Mouse (Mus musculus) embryo, embryonic 11.5 days (tissue): ENCODE results near the gene Cisd3.
A peak's percentile ranks its signal among the peaks of the same experiment; 100 is the strongest.
"Not testable (repeated sequence)": the region's sequence is repeated elsewhere in the genome, so short reads cannot be mapped to it uniquely, and the experiment has no call there.

Experiments
- DNase-seq: peaks from one replicate; pipeline ENCODE4 v3.0.0-alpha.2; 2012; ENCODE audit warnings: low read depth, low spot score

Gene Cisd3

DNA sequence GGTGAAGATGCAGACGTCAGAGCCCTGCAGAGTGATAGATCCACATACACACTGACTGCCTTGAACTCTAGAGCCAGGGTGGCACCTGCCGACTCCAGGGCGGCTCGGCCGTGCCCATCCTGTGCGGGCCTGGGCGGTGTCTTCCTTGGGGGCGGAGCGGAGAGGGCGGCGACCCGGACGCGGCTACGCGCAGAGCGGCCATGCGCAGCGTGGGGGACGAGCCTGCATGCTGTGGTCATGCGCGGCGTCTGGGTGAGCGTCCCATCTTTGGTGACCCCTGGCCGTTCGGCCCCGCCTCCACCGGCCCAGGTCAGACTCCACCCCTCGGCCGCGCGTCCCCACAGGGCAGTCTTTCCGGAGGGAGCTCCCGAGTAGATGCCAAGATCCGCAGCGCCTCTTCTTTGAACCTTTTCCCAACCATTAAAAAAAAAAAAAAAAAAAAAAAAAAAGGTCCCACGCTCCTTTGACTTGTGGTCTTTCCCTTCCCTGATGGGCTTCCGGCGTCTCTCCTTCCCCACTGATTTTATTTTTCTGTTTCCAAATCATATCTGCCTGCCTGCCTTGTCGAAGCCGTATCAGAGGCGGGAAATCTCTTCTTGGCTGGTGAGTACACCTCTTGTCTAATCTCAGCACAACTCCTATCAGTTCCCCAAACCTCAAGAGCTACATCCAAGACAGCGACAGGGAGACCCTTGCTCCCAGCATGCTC is at the start of gene Cisd3:
Cisd3 (plus strand) TSS at position 214 of the 709 bp plus-strand sequence.
- DNase-seq, result peak; percentile 73

DNA sequence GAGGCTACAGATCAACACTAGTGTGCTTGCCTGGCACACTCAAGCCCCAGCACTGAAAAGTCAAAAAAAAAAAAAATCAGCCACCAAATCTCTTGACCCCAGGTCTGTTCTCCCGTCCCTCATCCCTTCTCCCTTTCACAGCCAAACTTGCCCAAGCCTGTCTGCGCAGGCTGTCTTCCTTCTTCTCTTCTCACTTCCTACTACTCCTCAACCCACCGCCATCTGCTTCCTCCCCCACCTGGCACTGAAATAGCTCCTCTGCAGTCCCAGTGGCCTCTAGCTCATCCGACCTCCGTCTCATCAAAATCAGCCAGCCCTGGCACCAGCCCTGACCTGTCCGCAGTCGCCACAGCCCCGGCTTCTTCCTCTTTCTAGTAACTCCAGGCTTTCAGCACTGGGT is 44.0 kb upstream of the Cisd3 start:
- DNase-seq, result no peak

DNA sequence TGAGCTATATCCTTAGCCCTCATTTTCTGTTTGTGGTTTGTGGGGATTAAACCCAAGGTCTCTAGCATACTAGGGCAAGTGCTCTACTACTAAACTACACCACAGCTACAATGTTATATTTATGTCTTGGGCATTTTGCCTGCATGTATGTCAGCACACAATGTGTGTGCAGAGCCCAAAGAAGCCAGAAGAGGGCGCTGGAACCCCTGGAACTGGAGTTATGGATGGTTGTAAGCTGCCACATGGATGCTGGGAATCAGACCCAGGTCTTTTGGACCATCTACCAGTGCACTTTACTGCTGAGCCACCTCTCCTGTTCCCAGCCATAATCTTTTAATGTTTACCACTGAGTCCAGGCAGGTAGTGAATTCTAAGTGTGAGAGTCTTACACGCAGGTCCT is 42.9 kb upstream of the Cisd3 start:
- no peak for DNase-seq

DNA sequence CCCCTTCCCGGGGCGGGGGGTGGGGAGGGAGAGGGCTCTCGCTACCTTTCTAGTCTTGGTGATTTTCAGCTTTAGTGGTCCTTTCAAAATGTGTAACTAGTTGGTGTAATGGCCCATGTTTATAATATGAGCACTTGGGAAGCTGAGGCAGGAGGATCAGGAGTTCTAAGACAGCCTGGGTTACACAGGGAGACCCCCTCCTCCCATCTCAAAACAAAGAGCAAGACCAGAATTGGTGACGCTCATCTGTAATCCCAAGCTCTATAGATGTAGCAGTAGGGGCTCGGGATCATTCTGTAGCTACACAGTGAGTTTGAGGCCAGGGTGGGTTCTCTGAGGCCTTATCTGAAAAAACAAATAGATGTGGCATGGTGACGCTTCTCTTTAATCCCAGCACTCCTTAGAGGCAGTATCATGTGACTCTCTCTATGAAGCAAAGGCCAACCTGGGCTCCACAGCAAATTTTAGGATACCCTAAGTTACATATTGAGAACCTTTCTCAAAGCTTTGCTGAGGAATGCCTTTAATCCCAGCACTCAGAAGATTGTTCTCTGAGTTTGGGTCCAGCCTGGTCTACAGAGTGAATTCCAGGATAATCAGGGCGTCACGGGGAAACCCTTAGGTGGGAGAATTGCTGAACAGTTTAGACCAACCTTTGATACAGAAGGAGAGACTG is 42.1 kb upstream of the Cisd3 start:
- DNase-seq, result no peak

DNA sequence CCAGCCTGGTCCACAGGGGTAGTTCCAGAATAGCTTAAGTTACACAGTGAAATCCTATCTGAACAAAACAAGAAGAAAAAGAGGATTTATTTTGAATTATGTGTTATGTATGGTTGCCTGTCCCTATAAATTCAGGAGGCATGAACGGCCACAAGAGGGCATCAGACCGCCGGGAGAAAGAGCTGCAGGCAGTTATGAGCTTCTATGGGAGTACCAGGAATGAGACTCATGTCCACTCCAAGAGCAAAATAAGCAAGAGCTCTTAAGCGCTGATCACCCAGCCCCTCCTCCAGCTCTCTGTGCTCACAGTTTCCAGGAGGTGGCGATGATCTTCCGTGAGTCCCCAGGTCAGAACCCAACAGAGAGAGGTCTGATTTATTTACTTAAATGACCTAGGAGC is 40.8 kb upstream of the Cisd3 start:
- DNase-seq, result no peak

DNA sequence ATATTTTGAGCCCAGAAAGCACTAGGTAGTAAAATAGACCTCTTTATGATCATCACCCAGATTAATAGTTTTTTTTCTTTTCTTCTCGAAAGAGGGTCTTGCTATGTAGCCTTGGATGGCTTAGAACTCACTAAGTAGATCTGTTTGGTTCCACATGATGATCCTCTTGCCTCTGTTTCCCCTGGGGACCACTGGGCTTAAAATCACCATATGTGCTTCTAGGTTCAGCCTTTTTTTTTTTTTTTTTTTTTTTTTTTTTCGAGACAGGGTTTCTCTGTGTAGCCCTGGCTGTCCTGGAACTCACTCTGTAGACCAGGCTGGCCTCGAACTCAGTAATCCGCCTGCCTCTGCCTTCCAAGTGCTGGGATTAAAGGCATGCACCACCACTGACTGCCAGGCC is 37.1 kb upstream of the Cisd3 start:
- not testable (repeated sequence) for DNase-seq

DNA sequence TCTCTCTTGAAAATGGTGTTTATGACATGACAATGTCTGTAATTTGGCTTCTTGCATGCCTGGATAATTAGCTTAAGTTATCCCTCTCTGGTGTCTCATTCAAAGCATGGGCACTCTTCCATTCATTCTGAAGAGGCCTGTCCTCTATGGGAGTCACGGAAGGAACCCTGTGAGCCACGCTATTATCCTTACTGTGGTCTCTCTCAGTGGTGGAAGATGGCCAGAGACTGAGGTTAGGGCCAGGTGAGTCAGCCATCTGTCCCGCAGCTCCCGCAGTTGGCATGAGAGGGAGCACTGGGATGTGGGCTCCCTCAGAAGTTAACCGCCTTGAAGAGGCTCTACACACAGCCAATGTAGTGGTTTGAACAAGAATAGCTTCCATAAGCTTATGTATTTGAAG is 35.3 kb upstream of the Cisd3 start:
- no peak for DNase-seq

DNA sequence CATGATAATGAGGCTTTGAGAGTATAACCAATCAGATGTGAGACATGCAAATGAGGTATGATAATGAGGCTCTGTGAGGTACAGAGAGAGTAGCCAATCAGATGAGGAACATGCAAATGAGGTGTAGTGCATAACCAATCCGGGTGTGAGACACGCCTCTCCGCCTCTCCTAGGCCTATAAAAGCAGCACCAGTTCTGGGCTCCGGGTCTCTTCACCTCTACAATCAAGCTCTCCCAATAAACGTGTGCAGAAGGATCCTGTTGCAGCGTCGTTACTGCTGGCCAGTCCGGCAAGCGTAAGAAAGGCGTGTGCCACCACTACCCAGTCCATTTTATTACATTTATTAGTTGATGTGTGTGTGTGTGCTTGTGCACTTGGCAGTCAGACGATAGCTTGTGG is 32.2 kb upstream of the Cisd3 start:
- not testable (repeated sequence) for DNase-seq

DNA sequence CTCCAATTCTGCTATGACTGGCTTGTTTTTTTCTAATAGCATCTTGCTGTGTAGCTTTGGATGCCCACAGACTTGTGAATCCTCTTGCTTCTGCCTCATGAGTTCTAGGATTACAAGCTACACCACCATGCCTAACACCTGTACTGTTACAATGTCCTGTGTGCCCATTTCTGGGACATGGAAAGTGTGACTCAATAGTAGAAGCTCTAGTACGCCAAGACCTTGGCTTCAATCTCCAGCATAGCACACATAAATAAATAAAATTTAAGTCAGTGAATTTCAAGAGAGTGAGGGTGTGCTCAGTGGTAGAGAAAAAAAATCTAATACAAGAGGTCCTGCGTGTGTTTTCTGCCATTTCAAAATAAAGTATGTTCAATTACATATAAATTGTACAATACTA is 31.4 kb upstream of the Cisd3 start:
- no peak for DNase-seq

DNA sequence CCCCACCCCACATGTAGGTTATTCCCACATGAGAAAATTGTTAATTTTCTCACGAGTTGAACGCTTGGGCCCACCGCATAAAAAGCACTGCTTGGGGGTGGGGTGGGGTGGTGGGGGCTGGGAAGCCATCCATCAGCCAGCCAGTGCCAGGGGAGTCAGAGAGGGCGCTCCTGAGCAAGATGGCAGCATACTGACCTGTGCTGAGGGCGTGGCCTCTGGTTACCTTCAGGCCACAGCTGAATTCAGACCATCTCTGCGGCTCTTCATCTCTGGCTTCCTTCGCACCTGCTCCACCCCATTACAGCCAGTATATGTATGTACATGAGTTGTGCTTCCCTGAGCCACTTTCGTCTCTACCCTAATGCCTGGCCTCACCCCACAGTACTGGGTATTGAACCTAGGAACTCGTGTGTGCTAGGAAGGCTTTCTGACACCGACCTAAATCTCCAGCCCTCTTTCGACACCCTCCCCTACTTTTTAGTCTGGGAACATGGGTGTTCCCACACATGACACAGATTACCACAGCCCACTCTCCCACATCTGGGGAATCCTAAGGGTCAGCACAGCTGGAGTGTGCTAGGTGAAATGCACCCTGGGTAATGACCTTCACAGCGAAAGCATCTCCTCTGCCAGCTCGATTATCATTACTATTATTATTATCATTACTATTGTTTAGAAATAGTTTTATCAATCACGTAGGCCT is 29.2 kb upstream of the Cisd3 start:
- no peak for DNase-seq

DNA sequence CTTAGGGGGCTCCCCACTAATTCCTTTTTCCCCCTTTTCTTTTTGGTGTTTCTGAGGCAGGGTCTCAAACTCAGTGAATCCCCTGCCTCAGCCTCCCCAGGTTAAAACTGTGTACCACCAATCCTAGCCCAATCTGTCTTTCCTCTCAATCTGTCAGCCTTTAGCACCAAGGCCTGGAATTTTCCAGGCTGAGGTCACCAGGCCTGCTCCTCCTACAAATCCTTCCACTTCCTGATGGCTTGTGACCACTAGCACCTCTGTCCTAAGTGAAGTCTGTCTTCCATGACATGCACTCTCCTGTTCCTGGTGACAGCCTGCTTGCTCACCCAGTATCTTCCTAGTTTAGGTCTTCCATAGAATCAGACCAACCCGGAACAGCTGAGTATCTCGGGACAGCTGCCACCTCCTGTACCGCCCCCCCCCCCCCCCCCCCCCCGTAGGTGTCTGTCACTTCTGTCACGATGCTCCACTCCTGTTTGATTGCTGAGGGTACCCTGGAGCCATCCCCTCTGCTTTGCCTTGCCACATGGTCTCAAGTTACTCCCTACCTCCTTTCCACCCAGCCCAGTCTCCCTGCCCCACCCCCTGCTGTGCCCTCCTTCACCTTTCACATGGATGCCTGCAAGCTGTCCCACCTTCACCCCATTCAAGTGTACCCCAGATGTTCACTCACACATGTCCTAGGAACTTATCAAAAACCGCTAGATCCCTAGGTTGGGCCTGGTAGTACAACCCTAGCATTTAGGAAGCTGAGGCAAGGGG is 28.3 kb upstream of the Cisd3 start:
- DNase-seq, result no peak

DNA sequence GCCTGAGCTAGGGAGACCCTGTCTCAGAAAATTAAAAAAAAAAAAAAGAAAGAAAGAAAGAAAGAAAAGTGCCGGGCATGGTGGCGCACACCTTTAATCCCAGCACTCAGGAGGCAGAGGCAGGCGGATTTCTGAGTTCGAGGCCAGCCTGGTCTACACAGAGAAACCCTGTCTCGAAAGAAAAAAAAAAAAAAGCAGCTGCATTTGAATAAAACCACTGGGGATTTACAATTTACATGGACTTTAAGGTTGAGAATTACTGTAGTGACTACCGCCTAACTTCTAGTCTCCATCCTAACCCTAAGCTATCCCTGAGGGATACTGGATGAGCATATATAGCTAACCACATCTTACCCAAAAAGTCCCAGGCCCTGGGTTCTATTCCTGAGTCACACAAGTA is 27.7 kb upstream of the Cisd3 start:
- not testable (repeated sequence) for DNase-seq

DNA sequence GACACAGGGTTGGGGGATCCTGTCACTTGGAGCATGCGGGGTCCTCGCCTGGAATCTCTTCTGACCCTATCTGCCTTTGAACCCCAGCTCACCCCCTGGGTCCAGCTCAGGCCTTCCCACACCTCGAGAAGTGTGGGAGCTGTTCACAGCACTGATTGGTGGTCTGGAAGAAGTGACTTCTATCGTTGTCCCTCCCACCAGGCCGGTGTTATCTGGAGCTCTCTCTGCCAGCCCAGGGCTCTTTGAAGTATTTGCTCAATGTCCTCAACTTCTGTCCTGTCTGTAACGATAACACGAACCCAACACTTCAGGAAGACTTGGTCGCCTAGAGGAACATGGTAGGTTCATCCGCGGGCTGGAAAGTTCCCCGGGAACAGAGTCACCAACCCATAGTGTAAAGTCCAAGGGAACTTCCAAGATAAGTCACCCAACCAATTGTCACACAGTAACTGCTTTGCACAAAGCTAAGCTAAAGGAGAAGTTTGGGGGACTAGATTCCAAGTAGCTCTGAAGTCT is 26.8 kb upstream of the Cisd3 start:
- no peak for DNase-seq

DNA sequence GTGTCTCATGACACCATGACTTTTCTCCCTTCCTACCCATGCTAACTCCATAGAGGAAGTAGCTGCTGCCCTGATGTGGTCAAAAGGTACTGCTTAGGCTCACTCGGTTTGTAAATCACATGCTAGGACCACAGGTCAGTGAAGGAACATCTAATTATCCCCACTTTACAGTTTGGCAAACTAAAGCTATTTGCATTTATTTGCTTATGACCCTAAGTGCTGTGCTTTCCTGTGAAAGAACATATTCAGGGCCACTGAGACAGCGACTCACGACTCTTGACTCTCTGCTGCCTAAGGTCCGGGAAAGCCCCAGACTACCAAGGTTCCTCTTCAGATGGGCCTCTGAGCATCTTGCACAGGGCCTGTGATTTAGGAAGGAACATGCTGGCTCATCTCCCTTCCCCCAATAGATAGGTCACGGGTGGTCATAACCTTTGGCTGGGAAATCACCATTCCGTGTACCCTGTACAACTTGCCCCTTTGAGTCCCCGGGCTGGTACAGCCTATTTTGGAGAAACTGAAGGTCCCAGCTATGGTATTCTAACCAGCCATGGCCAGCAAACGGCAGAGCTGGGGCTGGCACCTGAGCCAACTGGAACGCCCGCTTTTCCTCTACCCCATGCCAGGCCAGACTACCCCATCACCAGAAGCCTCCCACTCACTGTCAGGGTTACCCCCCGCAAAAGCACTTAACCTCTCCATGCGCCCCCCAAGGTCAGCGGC is 26.2 kb upstream of the Cisd3 start:
- DNase-seq, result no peak

DNA sequence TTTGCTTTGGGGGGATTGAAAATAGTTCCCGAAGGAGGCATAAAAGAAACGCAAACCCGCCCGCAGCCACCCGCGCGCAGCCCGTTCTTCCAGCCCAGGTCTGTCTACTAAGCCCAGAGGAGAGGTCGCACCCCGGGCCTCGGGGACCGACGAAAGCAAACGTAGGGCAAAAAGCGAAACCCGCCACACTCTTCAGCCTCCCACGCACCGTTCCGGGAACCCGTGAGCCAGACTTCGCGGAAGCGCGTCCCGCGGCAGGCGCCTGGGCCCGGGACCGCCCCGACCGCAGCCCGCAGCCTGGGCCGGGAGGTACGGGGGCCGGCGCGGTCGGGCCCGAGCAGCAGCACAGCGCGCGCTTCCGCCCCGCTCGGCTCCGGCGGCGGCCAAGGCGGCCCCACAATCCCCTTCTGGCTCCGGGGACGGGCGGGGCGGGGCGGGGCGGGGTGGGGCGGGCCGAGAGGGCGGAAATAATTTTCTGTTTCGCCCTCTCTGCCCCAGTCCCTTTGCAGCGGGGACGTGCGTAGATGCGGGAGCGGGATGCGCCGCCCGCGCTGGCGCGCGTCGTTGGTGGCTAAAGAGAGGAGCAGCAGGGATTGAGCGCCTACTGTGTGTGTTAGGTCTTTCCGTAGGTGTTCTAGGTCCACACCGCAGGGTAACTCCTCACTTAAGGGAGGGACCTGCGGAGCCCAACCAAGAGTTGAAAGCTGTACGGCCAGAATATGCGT is 25.5 kb upstream of the Cisd3 start:
- DNase-seq, result peak; percentile 29

DNA sequence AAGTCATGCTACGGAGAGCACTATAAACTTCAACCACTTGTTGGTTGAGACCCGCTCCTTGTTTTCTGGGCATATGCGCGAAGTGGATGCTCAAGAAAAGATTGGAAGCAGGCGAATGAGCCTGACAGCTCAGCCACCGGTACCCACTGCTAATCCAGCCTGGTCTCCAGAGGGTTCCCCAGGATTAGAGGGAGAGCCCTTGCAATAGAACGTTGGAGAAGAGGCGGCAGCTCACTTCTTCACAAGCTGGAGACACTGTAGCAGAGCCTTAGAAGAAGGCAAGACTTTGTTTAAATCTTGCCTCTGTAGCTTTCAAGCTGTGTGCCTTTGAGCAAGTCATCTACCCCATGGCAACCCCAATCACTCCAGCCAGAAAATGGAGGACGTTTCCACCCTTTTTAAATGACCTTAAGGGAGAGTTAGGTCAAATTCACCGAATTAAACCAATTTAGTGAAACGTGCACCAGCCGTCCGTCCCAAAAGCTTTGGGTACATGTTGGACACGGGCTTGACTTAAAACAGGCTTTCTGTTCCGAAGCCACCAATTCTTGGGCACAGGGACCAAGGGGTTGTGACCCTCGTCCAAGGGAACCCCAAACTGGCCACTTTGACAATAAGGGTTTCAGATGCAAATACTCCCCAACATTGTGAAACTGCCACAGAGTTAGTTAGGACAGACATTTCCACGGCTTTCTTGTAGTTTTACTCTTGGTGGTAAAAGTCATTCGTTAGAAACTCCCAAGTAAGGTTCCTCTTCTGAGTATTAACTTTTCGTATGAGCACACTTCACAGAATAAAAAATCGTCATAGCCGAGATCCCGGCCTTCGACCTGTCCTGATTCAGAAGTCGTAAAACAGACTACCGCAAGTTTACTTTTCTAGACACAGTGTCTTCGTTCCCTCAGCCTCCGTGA is 24.6 kb upstream of the Cisd3 start:
- DNase-seq, result no peak

DNA sequence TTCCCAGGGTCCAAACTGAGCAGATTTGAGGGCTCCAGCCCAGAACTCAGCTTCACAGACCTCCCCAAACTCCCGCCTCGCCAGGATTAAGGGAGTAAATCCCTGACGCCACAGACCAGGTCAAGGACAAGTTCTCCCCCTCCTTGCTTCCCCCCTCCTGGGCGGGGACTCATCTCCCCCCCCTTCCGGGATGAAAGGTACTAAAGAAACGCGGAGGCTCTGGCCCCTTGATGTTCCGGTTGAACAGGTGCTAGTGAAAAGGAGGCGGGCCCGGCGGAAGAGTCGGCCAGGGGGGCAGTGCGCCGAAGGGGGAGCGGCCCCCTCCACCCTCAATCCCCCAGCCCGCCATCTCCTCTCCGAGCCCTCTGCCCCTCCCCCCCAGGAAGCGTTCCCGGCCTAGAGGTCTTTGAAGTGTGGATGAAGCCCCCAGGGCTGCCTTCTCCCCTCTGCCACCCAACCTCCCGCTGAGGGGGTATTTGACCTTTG is 23.9 kb upstream of the Cisd3 start:
- no peak for DNase-seq

DNA sequence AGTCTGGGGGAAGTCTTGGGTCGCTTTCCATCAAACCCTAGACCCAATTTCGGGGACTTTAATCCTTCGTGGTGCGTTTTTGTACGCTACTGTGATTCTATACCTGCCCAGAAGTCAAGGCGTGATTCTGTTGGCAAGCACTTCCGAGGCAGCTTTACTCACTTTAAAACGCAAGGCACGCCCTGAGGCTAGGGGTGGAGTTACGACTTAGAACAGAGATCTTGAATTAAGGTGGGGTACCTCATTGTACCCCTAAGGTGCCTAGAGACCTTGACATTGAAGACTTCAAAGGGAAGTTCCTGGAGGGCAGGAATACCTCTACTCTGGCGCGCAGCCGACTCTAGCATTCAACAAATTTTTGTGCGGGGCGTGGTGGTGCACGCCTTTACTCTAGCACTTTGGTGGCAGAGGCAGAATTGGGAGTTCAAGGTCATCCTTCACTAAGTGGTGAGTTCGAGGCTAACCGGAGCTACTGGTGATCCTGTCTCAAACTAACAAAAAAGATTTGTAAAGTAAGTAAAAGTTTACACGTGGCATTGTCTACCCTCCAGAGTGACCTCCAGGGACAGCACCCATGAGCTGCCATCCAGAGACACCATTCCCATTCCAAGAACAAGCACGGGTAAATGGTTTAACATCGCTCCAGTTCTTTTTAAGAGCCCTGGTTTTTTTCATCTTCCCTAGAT is 23.3 kb upstream of the Cisd3 start:
- DNase-seq, result no peak
